Mouse (Mus musculus): ENCODE results near the gene Prdm8. TPM values are rescaled to one million over a fixed set of nuclear protein-coding genes. Genes with fewer than 3 reads are reported as not detected.

Gene Prdm8
- polyA plus RNA-seq, 1 experiment, result not detected

DNA sequence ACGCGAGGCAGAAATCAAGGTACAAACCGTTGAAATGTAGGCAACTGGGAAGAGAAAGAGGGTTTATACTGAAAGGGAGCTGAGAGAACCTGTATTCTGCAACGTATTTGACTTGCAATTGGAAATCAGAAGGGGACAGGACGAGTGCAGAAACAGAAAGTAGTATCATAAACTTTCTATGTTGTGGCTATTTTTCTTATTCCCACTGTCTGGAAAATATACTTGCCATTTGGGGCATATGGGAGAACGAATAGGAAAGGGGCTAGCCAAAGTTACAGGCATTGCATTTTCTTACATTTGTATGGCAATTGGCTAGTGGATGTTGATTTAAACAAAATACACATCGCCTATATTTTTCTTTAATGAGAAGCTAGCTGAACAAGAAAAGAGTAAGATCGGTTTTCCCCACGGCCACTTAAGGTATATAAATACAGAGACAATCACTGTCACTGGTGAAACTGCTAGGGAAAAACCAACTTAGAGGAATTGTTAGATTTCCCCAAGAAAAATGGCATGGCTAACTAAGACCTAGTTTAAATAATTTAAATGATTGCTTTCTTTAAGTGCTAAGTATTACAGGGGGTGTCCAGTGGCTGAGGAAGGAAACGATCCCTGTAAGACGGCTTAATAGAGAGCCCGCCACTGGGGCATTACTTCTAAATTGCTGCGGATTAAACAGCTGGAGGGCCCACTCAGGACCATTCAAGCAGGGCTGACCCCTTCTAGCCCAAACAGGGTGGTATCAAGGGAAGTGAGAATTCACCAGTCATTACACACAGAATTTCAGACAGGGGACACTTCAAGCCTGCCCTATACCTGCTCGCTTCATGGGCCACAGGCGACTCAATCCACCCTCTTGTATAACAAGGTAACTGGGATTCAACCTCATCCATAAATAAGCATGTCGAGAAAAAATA lies 14.9 kb downstream of the Prdm8 start:
- Histone ChIP-seq H3K4me1 (ENCODE audit: control insufficient read depth, insufficient read depth, low read length) (no peaks in the 10 kb centered on the region; the same call in 1 of the 2 replicates), H3K4me3 (replicated peaks; ENCODE audit: control insufficient read depth, low read depth, low read length) (no peak overlapping the region), H3K27ac (ENCODE audit: control insufficient read depth, insufficient read depth, low read depth, low read length, poor library complexity) (no peak overlapping the region)
- 14% methylated on average over 16 of the region's 16 CpGs for WGBS
- TF ChIP-seq POLR2A (IDR thresholded peaks at IDR 0.05; ENCODE audit: borderline replicate concordance, control insufficient read depth, low read depth, low read length) (no peak), CTCF (IDR thresholded peaks at IDR 0.05; ENCODE audit: control insufficient read depth, insufficient read depth, low read length) (no peak)

DNA sequence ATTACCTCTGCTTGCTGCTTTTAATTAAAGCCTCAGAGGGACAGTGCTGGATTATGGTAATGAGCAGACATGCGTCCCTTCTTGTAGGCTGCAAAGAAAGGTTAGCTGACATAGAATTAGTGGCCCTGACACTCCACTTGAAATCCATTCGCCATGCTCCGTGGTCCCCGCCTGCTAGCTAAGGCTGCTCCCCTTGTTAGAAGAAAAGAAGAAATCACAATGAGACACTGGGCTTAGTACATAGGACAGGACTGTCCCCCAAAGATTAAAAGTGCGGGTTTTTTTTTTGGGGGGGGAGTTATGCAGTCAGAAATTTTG lies 15.6 kb downstream of the Prdm8 start:
- Histone ChIP-seq H3K4me1 (ENCODE audit: control insufficient read depth, insufficient read depth, low read length) (no peaks in the 10 kb centered on the region; the same call in 1 of the 2 replicates), H3K4me3 (replicated peaks; ENCODE audit: control insufficient read depth, low read depth, low read length) (no peak overlapping the region), H3K27ac (ENCODE audit: control insufficient read depth, insufficient read depth, low read depth, low read length, poor library complexity) (no peak overlapping the region)
- WGBS, result 16% methylated on average over 5 of the region's 5 CpGs
- TF ChIP-seq POLR2A (IDR thresholded peaks at IDR 0.05; ENCODE audit: borderline replicate concordance, control insufficient read depth, low read depth, low read length) (no peak), CTCF (IDR thresholded peaks at IDR 0.05; ENCODE audit: control insufficient read depth, insufficient read depth, low read length) (no peak)

DNA sequence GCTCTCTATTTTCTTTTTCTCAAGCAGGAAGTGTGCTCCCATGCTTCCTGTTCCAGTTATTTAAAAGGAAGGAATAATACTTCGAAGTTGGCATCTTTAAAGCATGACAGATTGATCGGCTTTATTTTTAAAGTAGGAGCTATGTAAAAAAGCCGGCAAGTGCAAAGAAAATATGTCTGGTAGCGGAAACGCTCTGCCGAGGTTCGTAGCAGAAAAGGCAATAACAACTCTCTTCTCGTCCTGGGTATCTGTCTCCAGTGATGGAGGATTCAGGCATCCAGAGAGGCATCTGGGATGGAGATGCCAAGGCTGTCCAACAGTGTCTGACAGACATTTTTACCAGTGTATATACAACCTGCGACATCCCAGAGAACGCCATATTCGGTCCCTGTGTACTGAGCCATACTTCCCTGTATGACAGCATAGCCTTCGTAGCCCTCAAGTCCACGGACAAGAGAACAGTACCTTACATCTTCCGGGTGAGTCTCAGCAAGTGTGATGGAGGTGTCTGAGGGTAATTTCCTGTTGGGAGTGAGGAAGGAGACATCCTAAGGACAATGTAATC lies 16.1 kb downstream of the Prdm8 start:
- WGBS, result 7% methylated on average over 14 of the region's 14 CpGs
- Histone ChIP-seq H3K4me1 (ENCODE audit: control insufficient read depth, insufficient read depth, low read length) (no peaks in the 10 kb centered on the region; the same call in 1 of the 2 replicates), H3K4me3 (replicated peaks; ENCODE audit: control insufficient read depth, low read depth, low read length) (no peak overlapping the region), H3K27ac (ENCODE audit: control insufficient read depth, insufficient read depth, low read depth, low read length, poor library complexity) (no peak overlapping the region)
- TF ChIP-seq POLR2A (IDR thresholded peaks at IDR 0.05; ENCODE audit: borderline replicate concordance, control insufficient read depth, low read depth, low read length) (no peak), CTCF (IDR thresholded peaks at IDR 0.05; ENCODE audit: control insufficient read depth, insufficient read depth, low read length) (no peak)

DNA sequence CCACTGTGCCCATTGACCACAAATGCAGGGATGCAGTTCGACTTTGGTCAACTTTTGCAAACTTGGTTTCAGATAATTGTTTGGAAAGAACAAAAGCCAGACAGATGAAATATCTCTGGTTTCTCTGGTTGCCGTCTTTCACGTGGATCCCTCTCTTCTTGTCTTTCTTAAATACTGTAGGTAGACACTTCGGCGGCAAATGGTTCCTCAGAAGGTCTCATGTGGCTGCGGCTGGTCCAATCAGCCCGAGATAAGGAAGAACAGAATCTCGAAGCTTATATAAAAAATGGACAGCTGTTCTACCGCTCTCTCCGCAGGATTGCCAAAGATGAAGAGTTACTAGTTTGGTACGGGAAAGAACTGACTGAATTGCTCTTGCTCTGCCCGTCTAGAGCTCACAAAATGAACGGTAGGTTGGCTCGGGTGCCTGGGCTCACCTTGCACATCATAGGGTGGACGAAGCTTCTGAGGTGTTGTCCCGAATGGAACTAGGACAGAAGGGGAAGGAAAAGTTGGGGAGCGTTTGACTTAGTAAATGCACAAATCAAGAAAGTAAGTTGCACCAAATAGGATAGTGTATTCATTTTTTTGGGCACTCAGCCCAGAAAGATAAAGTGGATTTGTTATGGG lies 17.4 kb downstream of the Prdm8 start:
- TF ChIP-seq POLR2A (IDR thresholded peaks at IDR 0.05; ENCODE audit: borderline replicate concordance, control insufficient read depth, low read depth, low read length) (no peak), CTCF (IDR thresholded peaks at IDR 0.05; ENCODE audit: control insufficient read depth, insufficient read depth, low read length) (no peak)
- H3K4me3 ChIP-seq (replicated peaks; ENCODE audit: control insufficient read depth, low read depth, low read length), result no peak overlapping the region
- H3K4me1 ChIP-seq (ENCODE audit: control insufficient read depth, insufficient read depth, low read length), result no peaks in the 10 kb centered on the region; the same call in 1 of the 2 replicates
- no peak overlapping the region for H3K27ac ChIP-seq (ENCODE audit: control insufficient read depth, insufficient read depth, low read depth, low read length, poor library complexity)
- 6% methylated on average over 17 of the region's 17 CpGs for WGBS

DNA sequence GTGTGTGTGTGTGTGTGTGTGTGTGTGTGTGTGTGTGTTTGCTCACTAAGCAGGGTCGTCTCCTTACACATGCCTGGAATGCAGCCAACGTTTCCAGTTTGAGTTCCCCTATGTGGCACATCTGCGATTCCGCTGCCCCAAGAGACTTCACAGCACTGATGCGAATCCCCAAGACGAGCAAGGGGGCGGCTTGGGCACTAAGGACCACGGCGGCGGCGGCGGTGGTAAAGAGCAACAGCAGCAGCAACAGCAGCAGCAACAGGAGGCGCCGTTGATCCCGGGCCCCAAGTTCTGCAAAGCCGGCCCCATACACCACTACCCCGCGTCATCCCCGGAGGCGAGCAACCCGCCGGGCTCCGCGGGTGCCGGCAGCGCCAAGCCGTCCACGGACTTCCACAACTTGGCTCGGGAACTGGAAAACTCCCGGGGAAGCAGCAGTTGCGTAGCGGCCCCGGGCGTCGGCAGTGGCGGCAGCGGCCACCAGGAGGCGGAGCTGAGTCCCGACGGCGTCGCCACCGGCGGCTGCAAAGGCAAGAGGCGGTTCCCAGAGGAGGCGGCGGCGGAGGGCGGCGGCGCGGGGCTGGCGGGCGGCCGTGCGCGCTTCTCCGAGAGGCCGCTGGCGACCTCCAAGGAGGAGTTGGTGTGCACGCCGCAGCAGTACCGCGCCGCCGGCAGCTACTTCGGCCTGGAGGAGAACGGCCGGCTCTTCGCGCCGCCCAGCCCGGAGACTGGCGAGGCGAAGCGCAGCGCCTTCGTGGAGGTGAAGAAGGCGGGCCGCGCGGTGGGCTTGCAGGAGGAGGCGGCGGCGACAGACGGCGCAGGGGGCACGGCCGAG lies 18.2 kb downstream of the Prdm8 start:
- no peak for TF ChIP-seq POLR2A (IDR thresholded peaks at IDR 0.05; ENCODE audit: borderline replicate concordance, control insufficient read depth, low read depth, low read length)
- peak; percentile 56; the same call in 1 of the 2 replicates for TF ChIP-seq CTCF (IDR thresholded peaks at IDR 0.05; ENCODE audit: control insufficient read depth, insufficient read depth, low read length)
- H3K27ac ChIP-seq (ENCODE audit: control insufficient read depth, insufficient read depth, low read depth, low read length, poor library complexity), result no peak overlapping the region
- under 1% methylated on average over 88 of the region's 89 CpGs for WGBS
- H3K4me3 ChIP-seq (replicated peaks; ENCODE audit: control insufficient read depth, low read depth, low read length), result peak overlapping the region; percentile 39
- H3K4me1 ChIP-seq (ENCODE audit: control insufficient read depth, insufficient read depth, low read length), result no peaks in the 10 kb centered on the region; the same call in 1 of the 2 replicates

DNA sequence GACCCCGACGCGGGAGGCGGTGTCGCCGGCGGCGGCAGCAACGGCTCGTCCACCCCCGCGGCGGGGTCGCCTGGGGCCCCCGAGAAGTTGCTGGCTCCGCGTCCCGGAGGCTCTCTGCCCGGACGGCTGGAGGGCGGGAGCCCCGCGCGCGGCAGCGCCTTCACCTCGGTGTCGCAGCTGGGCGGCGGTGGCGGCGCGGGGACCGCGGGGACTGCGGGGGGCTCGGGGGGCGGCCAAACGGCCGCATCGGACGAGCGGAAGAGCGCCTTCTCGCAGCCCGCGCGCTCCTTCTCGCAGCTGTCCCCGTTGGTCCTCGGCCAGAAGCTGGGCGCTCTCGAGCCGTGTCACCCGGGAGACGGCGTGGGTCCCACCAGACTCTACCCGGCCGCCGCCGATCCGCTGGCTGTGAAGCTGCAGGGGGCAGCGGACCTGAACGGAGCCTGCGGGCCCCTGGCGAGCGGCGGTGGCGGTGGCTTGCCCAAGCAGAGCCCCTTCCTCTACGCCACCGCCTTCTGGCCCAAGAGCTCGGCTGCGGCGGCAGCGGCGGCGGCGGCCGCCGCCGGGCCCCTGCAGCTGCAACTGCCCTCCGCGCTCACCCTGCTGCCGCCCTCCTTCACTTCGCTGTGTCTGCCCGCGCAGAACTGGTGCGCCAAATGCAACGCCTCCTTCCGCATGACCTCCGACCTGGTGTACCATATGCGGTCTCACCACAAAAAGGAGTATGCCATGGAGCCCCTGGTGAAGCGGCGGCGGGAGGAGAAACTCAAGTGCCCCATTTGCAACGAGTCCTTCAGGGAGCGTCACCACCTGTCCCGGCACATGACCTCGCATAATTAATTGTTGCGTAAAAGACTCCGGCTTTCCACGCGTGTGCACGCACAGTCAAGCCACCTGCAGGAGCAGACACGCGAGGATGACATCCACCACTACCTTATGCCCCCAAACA lies 19.1 kb downstream of the Prdm8 start:
- TF ChIP-seq POLR2A (IDR thresholded peaks at IDR 0.05; ENCODE audit: borderline replicate concordance, control insufficient read depth, low read depth, low read length) (no peak), CTCF (IDR thresholded peaks at IDR 0.05; ENCODE audit: control insufficient read depth, insufficient read depth, low read length) (no peak)
- H3K4me1 ChIP-seq (ENCODE audit: control insufficient read depth, insufficient read depth, low read length), result no peaks in the 10 kb centered on the region; the same call in 1 of the 2 replicates
- under 1% methylated on average over 105 of the region's 106 CpGs for WGBS
- no peak overlapping the region for H3K27ac ChIP-seq (ENCODE audit: control insufficient read depth, insufficient read depth, low read depth, low read length, poor library complexity)
- no peak overlapping the region for H3K4me3 ChIP-seq (replicated peaks; ENCODE audit: control insufficient read depth, low read depth, low read length)
